Mouse (Mus musculus) right cerebral cortex, adult 18-20 months (tissue): ENCODE data around the gene Vps8.

Experiments
- DNase-seq: peaks from one replicate; pipeline ENCODE4 v3.0.0; 2022; ENCODE audit warnings: mixed read lengths

Vps8 gene

DNA sequence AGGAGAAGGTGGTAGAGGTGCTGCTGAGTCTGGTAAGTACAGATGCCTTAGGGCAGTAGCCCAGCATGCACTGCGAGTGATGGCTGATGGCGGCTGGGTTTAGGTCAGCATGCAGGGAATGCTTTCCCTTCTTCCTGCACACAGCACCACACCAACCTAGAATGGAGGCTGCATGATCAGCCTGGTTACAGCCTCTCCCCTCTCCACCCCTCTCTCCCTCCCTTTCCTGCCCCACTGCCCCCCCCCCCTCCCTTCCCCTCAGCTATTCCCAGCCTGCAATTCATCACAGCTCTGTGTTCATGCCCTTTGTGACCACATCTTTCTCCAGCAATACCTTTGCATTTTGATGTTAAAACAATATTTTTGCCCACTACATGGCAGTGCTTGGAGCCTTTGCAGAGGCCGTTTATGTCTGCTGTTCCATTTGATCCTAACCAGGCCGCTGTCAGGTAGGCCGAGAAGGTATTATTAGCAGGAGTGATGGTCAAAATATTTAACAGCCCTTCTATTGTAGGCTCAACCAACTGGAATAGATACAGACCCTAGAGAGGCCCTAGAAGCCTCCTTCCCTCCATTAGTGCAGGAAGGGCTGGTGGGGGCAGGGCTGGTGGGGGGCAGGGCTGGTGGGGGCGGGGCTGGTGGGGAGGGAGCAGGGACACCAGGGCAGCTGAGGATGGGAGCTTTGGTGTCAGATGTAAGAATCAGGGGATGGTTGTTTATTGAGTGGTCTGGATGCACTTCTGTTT is 17.5 kb upstream of the Vps8 start:
- DNase-seq, result no peak

DNA sequence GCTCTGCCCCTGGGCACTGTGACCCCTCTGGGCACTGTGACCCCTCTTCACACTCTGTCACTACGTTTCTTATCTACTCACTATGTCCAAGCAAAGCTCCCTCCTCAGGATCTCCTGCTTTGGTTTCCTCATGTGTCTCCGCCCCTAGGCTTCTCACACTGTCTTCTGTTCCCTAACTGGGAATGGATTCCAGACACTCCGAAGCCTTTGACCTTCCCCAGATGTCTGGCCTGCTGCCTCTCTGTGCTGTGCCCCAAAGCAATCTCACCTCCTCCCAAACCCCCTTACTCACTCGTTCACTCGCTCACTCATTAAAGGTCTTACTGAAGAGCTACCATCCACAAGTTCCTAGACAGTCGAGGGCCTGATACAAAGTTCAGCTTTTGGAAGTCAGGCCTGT is 16.8 kb upstream of the Vps8 start:
- DNase-seq, result no peak

DNA sequence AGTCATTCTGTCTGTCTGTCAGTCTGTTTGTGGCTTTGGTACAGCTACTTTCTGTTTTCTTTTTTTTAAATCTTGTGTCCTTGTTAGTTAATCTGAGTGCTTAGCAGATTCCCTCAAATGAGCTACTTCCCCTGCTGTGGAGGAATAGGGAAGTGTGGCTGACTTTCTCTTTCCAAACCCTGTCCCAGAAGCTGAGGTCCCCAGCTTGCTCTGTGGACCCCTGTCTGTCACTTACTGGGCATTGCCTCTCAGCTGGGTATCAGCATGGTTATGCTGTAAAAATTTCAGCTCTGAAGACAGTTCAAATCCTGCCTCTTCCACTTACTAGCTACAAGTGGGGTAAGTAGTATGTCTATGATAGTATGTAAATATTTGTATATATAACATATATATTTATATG is 11.1 kb upstream of the Vps8 start:
- no peak for DNase-seq

DNA sequence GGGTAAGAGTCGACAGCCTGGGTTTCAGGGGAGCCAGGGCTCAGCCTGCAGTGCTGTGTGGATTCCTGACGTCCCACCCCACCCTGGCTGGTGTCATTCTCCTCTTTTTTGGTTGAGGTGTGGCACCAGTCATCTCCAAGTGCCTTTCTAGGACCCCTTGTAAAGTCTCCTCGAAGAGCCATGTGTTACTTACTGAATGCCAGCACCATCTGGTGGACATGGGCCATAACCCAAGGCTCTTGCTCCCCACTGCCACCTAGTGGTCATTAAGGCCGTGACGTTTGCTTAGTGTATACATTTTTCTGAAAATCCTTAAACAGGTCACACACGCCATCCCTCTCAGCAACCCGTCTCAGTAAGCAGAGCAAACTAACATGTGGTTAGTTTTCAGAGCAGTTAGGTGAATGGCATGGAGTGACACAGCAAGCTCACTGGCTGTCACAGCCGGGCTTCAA is 10.3 kb upstream of the Vps8 start:
- DNase-seq, result peak; percentile 73

DNA sequence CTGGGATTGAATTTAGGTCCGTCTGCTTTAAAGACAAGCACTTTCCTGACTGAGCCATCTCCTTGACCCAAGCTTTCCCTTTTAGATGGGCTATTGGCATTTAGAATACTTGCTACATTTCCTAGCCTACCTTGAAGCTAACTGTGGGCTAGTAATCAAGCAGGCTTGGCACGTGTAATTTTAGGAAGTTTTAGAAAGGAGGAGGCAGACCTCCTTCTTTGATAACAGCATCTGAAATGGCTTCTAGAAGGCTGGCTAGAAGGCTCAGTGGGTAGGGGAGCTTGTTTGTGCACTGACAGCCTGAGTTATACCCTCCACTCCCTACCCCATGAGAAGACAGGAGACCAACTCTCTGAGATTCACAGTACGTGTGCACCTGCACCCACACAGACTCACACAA is 9.1 kb upstream of the Vps8 start:
- DNase-seq, result no peak

DNA sequence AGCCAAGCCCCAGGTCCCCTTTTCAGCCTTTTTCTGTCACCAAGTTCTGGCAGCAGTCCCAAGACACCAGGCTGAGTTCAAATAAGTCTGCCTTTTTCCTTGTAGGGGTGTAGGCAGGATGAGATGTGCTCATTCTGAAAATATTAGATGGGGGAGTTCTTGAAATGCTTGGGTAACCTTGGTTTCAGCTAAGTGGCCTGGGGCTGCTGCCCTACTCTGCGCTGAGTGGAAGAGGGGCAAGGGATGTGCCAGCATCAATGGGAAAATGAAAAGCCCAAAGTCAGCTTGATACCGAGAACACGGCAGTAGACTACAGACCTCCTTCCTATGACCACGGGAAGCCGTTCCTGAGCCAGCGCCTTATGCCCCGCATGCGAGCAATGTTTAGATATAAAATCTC is 7.8 kb upstream of the Vps8 start:
- DNase-seq, result no peak

DNA sequence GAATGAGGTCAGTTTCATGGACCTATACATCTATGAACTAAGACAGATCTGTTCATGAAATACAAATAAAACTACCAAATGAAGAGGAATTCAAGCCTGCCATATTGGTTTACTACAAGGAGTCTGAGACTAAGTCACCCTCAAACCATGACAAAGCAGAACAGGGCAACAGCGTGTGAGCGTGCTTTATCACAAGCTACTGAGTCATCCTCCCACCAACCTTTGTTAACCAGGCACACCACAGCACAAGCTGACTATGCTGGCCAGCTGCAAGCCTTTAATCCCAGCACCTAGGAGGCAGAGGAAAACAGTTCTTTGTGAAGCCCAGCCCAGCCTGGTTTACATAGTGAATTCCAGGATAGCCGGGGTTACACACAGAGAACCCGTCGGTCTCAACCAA is 4.9 kb upstream of the Vps8 start:
- no peak for DNase-seq

DNA sequence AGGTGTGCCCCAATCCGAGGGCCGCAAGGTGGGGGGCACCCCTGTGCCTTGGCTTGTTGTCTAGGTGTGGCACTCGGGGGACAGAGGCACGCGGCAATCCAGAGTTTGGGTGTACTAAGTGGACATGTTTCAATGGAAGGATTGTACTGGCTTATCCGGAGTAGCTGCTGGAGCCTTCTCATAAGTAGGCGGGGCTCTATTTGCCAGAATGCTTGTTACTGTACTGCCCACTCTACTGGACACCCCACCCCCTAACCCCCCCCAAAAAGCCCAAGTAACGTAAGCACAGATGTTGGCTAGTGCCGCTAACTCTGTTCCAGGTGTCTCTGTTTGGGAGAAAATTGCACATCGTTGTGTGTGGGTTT is 610 bp downstream of the Vps8 start:
- DNase-seq, result no peak

DNA sequence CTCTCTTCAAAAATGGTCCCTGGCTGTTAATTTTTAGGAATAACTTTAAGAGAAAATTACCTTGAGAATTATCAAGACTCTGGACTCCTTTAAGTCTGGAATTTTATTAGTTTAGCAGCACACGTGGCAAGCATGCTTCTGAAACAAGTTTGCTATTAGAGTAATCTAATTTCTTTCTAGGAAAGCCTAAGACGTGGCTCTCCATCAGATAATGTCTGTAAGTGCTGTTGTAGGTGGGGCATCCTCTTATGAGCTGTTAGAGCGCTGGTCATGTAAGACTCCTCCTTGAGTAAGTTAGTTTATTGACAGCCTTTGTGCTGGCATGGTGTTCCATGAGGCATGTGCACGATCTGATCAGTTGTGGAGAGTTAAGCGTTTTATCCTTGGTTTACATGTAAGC is 5.2 kb downstream of the Vps8 start:
- DNase-seq, result no peak

DNA sequence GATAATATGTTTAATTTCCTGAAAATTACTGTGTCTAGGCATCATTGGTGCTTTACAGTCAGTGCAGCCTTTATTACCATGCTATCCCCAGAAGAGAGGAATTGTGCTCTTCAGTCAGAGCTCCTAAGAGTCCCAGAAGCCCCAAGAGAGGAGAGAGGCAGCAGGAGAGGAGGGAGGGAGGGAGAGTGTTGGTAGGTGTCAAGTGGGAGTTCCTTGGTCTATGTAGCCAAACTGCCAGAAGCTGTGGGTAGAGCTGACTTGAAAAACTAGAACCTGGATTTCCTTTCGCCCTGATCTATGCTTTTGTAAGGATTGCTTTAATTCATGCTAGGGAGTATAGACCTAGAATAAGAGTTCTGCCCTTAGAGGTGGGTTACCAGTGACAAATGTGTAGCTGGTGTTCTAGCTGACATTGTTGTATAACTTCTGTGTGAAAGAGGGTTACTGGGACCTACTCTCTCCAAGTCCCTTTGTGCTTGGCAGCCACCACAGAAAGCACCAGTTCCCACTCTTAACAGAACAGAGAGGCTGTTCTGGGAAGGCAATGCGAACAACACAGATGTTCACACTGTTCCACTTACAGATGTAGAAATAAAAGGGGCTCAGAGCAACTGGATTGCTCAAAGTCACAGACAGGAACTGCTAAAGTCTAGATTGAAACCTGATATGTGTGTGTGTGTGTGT is 7.6 kb downstream of the Vps8 start:
- DNase-seq, result peak; percentile 45

DNA sequence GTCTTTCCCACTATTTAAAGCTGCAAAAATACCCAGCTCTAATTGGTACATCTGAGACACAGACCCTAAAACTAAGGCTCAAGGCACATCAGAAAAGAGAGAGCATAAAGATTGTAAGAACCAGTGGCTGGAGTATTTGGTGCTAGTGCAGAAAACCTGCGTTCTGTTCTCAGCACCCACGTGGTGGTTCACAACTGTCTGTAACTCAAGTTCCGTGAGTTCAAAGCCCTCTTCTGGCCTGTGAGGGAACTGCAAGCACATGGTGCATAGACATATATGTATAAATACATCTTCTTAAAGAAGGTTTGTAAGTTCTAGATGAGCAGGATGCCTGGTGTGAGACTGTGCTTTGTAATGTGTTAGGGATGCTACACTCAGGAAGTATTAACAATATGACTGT is 8.7 kb downstream of the Vps8 start:
- DNase-seq, result no peak

DNA sequence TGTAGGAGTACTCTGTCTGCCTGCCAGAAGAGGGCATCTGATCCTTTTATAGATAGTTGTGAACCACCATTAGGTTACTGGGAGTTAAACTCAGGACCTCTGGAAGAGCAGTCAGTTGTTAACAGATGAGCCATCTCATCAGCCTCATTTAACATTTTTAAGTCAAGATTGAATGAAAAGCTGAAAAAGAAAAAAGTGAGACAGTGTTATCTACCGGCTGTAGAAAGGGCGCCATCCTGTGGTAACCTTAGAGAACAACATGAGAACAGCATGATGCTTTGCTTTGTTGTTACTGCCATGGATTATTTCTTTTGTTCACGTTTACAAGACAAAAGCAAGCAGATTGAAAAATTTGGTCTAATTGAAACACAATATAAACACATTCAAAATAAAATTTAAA is 10.6 kb downstream of the Vps8 start:
- DNase-seq, result no peak

DNA sequence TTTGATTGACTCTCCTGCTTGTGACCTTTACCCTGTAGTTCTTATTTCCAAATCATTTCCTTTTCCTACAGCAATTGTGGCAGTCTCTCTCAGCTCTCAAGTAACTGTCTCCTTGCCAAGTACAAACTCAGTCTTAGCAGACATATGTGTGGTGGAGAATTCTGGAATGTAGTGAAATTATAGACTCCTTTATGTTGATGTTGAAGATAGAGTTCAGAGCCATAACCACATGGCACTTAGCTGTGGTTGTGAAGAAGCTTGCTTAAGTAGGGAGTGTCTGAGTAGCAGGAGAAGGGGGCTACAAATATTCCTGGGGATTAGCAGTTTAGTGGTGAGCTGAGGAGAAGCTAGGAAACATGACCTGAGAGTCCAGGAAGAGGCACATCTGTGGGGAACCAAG is 18.1 kb downstream of the Vps8 start:
- no peak for DNase-seq

DNA sequence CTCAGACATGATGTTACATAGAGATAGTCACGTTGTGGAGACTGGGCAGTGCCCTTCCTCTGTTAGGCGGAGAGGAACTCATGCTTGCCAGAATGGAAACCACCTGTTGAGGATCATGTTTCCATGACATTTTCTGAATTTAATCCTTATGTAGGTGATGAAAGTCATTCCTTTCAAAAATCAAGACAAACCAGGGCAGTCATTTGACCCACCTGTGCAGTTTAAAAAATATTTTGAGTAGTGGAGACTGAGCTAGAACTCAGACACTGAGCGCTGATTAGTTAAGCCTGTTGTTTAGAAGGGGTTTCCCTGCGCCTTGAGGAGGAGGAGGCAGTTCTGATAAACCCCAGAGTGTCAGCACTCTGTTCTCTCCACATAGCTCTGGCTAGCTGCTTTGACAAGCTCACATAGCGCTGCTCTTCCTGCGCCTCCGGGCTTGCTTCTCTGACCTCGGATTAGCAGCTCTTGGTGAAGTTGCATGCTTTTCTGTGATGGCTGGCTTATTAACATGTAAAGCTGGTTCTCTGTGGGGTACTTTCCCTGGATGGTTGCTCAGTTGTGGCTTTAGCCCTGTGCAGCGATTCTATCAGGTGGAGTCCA is 22.2 kb downstream of the Vps8 start:
- no peak for DNase-seq

DNA sequence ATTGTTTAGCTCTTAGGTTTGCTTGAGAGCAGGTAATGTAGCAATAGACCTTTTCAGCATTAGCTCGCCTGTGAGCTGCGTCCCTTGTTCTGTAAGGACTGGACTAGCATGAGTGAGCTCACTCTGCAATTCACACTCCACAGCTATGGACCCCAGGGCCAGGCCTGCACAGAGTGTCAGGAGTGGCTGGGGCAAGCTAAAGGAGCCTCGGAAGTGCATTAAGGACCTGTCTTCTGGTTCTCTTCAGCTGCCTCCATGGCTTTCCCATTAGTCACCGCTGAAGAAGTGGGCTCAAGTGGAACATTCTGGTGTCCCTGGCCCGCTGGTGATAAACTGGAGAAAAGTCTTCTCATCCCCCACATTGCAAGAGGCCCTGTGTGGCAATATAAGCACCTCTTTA is 24.5 kb downstream of the Vps8 start:
- no peak for DNase-seq

DNA sequence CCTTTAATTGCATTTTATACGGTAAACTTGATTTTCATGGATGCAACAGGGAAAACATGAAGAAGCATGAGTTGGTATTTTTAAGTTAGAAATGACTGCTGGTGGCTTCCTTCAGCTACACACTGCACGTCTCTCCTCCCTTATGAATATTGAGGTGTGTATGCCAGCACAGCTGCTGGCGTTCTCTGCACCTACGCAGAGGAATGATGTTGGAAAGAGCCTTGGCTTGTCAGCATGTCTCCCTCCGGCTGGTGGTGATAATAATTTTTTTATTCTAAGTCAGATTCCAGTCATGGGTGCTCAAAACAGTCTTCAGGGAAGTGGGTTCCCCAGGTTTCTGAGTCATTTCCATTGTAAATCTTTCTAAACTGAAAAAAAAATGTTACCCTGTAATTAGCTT is 25.5 kb downstream of the Vps8 start:
- DNase-seq, result peak; percentile 58

DNA sequence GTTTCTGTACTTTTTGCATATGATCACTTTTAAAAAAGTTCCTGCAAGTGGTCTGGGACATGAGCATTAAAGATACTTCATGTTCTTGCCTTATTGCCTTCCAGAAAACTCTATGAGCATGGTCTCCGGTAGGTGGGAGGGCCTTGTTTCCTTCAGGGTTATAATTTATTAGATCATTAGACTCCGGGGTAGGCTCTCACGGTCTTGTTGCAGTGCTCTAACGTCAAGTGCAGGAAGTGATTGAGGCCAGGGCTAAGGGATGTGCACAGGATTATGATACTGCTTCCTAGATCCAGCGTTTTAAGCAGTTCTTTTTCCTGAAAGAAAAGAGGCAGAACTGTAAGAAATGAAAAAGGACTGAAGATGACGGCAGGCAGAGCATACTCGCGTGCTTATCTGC is 27.0 kb downstream of the Vps8 start:
- no peak for DNase-seq

DNA sequence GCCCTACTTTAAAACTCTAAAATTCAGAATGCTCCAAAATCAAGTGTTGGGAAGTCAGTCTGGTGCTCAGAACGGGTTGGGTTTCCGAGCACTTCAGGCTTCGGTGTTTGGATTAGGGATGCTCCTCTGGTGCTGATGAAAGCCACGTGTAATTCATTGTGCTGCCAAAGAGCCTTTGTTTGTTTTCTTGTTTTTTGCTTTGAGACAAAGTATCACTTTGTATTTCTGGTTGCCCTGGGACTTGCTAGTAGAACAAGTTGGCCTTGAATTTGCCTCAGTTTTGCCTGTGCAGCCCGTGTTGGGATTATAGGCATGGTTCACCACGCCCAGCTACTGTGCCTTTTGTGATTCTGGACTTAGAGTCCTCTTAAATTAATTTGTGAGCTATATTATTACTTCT is 29.7 kb downstream of the Vps8 start:
- peak; percentile 23 for DNase-seq

DNA sequence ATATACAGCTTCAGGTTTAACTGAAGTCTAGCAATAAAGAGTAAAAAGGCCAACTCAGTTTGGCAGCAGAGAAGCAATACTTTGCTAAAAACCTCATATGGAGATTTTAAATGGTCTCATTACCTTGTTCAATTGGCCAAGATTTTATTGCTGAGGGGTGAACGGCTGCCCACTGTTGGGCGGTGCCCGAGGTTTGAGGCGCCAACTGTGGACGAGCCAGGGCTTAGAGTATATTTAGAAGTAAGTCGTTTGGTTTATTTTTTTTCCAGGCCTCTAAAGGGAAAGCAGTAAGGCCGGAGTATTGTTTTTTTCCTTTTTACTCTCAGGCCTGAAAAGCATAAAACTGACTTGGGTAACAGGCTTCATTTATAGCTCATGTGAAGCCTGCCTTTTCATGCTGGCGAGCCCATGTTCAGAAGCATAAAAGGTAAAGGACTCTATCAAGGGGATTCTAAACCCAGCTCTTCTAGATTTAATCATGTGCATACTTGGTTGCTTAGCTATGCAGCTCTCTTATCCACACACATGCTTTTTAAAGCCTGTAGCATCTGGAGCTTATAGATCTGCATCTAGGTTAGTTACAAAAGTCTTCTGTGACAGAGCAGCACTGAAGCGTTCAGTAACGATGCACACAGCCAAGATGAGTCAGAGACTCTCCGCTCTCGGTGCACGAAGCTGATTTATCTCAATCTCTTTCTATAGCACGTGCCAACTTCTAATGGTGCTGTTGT is 34.9 kb downstream of the Vps8 start:
- peak; percentile 71 for DNase-seq

DNA sequence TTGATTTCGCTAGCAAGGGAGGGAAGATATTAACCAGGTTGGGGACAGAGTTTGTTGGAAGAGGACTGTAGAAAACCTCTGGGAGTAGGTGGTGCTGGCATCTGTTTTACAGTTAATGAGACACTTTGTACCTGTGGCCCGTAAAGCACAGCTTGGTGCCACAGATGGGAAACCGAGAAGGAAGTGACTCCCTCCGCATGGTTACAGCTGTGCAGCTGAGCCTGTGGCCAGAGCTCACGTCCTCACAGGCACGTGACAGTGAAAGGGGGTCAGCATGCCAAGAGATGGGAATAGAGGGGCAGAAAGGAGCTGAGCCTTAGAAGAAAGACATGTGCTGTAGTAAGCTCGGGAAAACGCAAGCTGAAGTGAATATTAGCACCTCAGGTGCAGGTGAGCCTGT is 43.0 kb downstream of the Vps8 start:
- no peak for DNase-seq

DNA sequence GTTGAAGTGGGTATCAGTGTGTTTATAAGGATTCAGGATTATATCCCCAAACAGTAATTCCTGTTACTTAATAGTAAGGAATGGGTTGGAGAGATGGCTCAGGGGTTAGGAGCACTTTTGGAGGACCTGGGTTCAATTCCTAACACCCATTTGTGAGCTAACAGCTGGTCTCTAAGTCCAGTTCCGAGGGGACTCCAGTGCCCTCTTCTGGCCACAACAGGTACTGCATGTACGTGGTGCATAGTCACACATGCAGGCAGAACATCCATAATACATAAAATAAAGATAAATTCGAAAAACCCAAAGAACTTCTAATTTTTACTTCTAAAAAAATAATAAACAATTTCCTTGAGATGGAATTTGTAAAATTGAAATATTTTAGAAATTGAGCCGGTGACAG is 47.5 kb downstream of the Vps8 start:
- no peak for DNase-seq

DNA sequence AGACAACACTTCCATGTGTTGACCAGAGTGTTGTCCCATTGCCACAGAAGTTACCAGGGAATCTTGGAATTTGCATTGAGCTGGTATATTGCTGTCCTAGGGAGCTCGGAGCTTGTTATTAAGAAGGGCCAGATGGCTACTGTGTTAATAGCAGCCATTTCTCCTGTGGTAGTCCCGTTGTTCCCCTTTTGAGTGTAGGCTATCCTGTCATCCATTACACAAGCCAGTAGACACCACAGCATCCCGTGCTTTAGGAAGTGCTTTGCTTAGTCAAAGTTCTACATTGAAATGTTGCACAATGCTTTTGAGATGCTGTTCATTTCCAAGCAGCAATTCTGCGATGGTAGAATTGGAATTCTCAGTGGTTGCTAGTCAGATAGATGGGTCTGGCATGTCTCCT is 54.2 kb downstream of the Vps8 start:
- no peak for DNase-seq

DNA sequence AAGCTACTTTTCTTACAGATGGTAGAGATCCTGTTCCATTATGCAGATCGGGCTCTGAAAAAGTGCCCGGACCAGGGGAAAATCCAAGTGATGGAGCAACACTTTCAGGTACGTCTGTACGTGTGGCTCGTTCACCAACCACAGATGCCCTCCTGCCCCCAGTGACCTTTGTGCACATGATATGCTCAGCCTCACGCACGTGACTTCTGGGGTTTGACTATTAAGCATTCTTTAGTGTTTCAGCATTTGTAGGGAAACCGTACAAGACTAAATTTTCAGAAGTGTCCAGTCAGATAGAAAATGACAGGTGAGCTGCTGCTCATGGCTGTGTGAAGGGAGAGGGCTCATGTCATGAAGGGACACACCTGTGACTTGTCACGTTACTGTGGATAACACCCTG is 55.5 kb downstream of the Vps8 start:
- DNase-seq, result no peak

DNA sequence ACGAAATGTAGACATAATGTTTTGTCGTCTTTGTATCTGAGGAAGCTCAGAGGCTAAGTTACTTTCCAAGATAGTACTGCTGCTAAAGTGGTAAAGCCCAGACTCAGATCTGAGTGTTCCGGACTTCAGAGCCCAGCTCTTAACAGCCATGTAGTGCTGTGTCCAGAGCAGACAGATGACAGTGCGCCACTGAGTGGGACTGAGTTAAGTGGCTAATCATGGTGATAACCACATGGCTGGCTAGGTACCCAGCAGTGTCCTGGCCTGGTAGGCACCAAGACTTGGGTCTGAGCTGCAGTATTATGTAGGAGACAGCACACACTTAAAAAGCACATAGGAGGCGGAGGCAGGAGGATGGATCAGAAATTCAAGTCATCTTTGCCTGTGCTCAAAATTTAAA is 60.9 kb downstream of the Vps8 start:
- no peak for DNase-seq
